Mouse (Mus musculus) heart, adult 2 months (tissue): ENCODE measurements at regions not wholly inside any gene's neighbourhood (a gene's known extent, or its start where the extent isn't known, plus 50 kb on each side); places are given as distances from the start of the nearest gene placed in this dataset.

Experiments
- DNase-seq, 2 experiments: peaks; one replicate each; pipeline ENCODE4 v3.0.0; 2021
- H3K27ac ChIP-seq: fragments of 200-600 bp; 2 replicates; pipeline ENCODE4 v1.8.1; 2022
- H3K27me3 ChIP-seq: fragments of 200-500 bp; 2 replicates; pipeline ENCODE4 v1.6.1; 2012; ENCODE audit warnings: mild to moderate bottlenecking, low read length, inconsistent platforms, mixed read lengths; ENCODE audit not compliant: control insufficient read depth, insufficient read depth
- H3K36me3 ChIP-seq: fragments of 200-500 bp; 2 replicates; pipeline ENCODE4 v1.6.1; 2012; ENCODE audit warnings: low read length, inconsistent platforms; ENCODE audit not compliant: control insufficient read depth, insufficient read depth
- H3K4me1 ChIP-seq: fragments of 200-500 bp; 2 replicates; pipeline ENCODE4 v1.6.1; 2011; ENCODE audit warnings: low read length; ENCODE audit not compliant: control insufficient read depth, insufficient read depth
- H3K4me3 ChIP-seq: fragments of 200-600 bp; 2 replicates; pipeline ENCODE4 v1.8.1; 2022
- H3K79me2 ChIP-seq: fragments of 200-500 bp; replicated peaks from 2 replicates; pipeline ENCODE4 v1.6.1; 2012; ENCODE audit warnings: mild to moderate bottlenecking, inconsistent platforms, low read length, moderate library complexity, mixed read lengths; ENCODE audit not compliant: control insufficient read depth, insufficient read depth
- H3K9ac ChIP-seq: fragments of 200-500 bp; 2 replicates; pipeline ENCODE4 v1.6.1; 2012; ENCODE audit warnings: low read depth, mild to moderate bottlenecking, control low read depth, inconsistent platforms, low read length, mixed read lengths
- CTCF ChIP-seq: fragments of 200-600 bp; IDR thresholded peaks from 2 replicates; pipeline ENCODE4 v1.8.1; 2022; ENCODE audit warnings: antibody characterized with exemption, mild to moderate bottlenecking, moderate library complexity
- EP300 ChIP-seq: fragments of 200-500 bp; IDR thresholded peaks from 2 replicates; pipeline ENCODE4 v1.6.1; 2011; ENCODE audit warnings: low read depth, low read length, control low read depth; ENCODE audit not compliant: insufficient read depth
- POLR2A ChIP-seq: fragments of 200-500 bp; IDR thresholded peaks from 2 replicates; pipeline ENCODE4 v1.6.1; 2011; ENCODE audit warnings: mild to moderate bottlenecking, low read depth, low read length, control low read depth; ENCODE audit not compliant: insufficient read depth
- WGBS: fragments of 180-500 bp; shearing (Covaris S2); methylation state at CpG from one replicate; pipeline ENCODE4 v1.1.7; 2018; 5-methylcytosine and 5-hydroxymethylcytosine counted together
- intact Hi-C: fragments of 180-260 bp; cut with DNase I; formaldehyde crosslinking; loops from one replicate; pipeline ENCODE4 v1.15.1; 2025

DNA sequence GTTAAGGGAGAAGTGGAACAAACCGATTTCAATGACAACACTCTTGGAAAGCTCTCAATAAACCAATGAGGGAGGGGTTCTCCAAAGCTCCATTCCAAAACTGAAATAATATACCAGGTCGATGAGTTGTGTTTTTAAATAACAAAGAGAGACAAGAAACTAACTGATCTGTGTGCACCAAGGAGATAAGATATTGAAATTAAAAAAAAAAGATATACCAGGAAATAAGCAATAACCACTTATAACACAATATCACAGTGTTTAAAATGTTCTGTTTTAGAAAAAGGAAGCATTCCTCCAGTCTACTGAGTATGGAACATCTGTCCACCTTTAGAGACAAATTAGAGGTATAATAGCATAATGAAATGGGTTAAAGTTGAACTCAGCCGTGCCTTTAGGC is 196.3 kb upstream of the Prdm1 start:
- Histone ChIP-seq H3K27me3 (no peaks in the 10 kb centered on the region), H3K36me3 (no peaks in the 10 kb centered on the region), H3K4me3 (no peak overlapping the region), H3K4me1 (no peaks in the 10 kb centered on the region), H3K27ac (no peak overlapping the region), H3K79me2 (no peaks in the 10 kb centered on the region), H3K9ac (no peak overlapping the region)
- DNase-seq: no peak
- 53% methylated on average over 3 of the region's 3 CpGs for WGBS
- no peak for TF ChIP-seq EP300
- intact Hi-C loops: no loop called here

GRCm38 (mm10) chr10:44723845-44724244 is 195.5 kb upstream of the Prdm1 start:
- 30% methylated on average over 1 of the region's 1 CpGs for whole genome bisulfite sequencing
- no peak overlapping the region for H3K9ac ChIP-seq
- no peaks in the 10 kb centered on the region for H3K79me2 ChIP-seq
- no peaks in the 10 kb centered on the region for H3K4me1 ChIP-seq
- DNase-seq: no peak
- intact Hi-C loops: no loop called here
- H3K27me3 ChIP-seq: no peaks in the 10 kb centered on the region
- H3K27ac ChIP-seq: no peak overlapping the region
- no peak overlapping the region for H3K4me3 ChIP-seq
- TF ChIP-seq EP300: no peak
- no peak for TF ChIP-seq CTCF
- no peak for TF ChIP-seq POLR2A
- no peaks in the 10 kb centered on the region for H3K36me3 ChIP-seq

DNA sequence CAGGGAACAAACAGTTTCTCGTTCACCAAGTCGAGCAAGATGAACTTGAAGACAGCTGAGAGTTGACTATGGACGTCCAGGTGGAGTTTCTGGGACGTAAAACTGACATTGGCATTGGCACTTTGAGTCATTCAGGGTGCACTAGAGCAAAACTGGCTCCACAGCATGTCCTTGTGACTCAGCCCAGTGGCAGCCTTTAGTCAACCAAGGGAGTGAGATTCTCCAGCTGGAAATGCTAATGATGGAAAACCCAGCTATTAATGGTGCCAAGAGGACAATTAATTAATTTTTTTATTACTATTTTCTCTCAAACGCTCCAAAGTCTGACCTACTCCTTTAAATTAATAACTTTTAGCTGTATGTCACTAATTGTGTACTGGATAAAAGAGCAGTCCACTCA is 195.0 kb upstream of the Prdm1 start:
- H3K27ac ChIP-seq: no peak overlapping the region
- intact Hi-C loops: no loop called here
- no peak for DNase-seq
- H3K36me3 ChIP-seq: no peaks in the 10 kb centered on the region
- H3K79me2 ChIP-seq: no peaks in the 10 kb centered on the region
- no peak overlapping the region for H3K9ac ChIP-seq
- WGBS: 76% methylated on average over 5 of the region's 5 CpGs
- no peaks in the 10 kb centered on the region for H3K27me3 ChIP-seq
- no peak overlapping the region for H3K4me3 ChIP-seq
- no peaks in the 10 kb centered on the region for H3K4me1 ChIP-seq
- TF ChIP-seq EP300 (no peak), POLR2A (no peak), CTCF (no peak)

GRCm38 (mm10) chr10:44721670-44722069 is 193.4 kb upstream of the Prdm1 start:
- Histone ChIP-seq H3K36me3 (no peaks in the 10 kb centered on the region), H3K4me3 (no peak overlapping the region), H3K79me2 (no peaks in the 10 kb centered on the region), H3K9ac (no peak overlapping the region), H3K4me1 (no peaks in the 10 kb centered on the region), H3K27ac (no peak overlapping the region), H3K27me3 (no peaks in the 10 kb centered on the region)
- intact Hi-C loops: no loop called here
- 79% methylated on average over 10 of the region's 10 CpGs for WGBS
- TF ChIP-seq CTCF: no peak
- no peak for DNase-seq

DNA sequence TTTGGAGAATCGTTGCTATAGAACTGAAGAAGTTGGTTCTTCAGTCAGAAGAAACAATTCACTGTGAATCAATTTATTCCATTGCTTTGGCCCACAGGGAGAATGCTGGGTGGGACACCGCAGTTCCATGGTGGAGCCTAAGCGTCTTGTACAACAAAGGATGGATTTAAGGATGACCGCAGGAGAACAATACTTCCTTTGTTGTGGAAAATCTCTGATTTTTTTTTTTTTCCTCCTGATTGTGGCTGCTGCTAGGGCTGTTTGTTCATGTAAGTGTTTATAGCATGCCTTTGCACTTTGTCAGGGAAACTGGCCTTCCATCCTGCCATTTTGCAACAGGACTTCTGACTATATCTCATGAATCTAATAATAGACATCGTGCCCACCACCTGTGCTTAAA is 188.3 kb upstream of the Prdm1 start:
- TF ChIP-seq POLR2A: no peak
- H3K27me3 ChIP-seq: no peaks in the 10 kb centered on the region
- DNase-seq: no peak
- no peaks in the 10 kb centered on the region for H3K36me3 ChIP-seq
- H3K4me3 ChIP-seq: no peak overlapping the region
- WGBS: 81% methylated on average over 5 of the region's 5 CpGs
- intact Hi-C loops: no loop called here
- H3K27ac ChIP-seq: no peak overlapping the region
- no peaks in the 10 kb centered on the region for H3K4me1 ChIP-seq
- no peaks in the 10 kb centered on the region for H3K79me2 ChIP-seq
- H3K9ac ChIP-seq: no peak overlapping the region

- no peak for DNase-seq
- H3K4me3 ChIP-seq: no peak overlapping the region
- H3K27ac ChIP-seq: no peak overlapping the region
- intact Hi-C loops: no loop called here
- H3K79me2 ChIP-seq: no peaks in the 10 kb centered on the region
- H3K27me3 ChIP-seq: no peaks in the 10 kb centered on the region
- H3K9ac ChIP-seq: no peak overlapping the region
- no peaks in the 10 kb centered on the region for H3K4me1 ChIP-seq
- TF ChIP-seq POLR2A (no peak), EP300 (no peak), CTCF (no peak)
- H3K36me3 ChIP-seq: no peaks in the 10 kb centered on the region
These were observed 187.6 kb upstream of the Prdm1 start for GRCm38 (mm10) chr10:44715902-44716301.

DNA sequence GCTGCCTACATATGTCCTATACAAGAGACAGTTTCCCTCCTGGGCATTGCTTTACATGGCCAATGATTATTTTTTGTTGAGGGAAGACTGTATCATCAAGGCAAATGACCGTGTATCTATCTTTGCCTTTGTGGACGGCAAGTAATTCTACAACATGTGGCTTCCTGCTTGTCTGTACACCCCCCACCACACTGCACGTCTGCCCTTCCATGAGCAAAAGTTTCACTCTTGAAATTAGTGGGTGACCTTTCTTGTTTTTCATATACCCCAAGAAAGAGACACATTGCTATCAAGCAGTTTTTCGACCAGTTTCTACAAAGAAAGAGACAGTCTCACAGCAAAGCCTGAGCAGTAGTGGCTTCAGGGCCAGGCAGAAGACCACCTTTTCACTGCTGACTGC is 180.5 kb upstream of the Prdm1 start:
- H3K9ac ChIP-seq: no peak overlapping the region
- no peaks in the 10 kb centered on the region for H3K4me1 ChIP-seq
- H3K27me3 ChIP-seq: no peaks in the 10 kb centered on the region
- no peak overlapping the region for H3K27ac ChIP-seq
- H3K4me3 ChIP-seq: no peak overlapping the region
- no peak for DNase-seq
- no peaks in the 10 kb centered on the region for H3K36me3 ChIP-seq
- intact Hi-C loops: no loop called here
- 78% methylated on average over 4 of the region's 4 CpGs for WGBS
- no peak for TF ChIP-seq CTCF
- no peak for TF ChIP-seq POLR2A
- TF ChIP-seq EP300: no peak
- H3K79me2 ChIP-seq: no peaks in the 10 kb centered on the region
